Mouse (Mus musculus): ENCODE results near the gene Herpud2. TPM values are rescaled to one million over a fixed set of nuclear protein-coding genes. Genes with fewer than 3 reads are reported as not detected.

Herpud2 gene
- total and polyA plus RNA-seq, 3 experiments, result 4.2 to 16.2 (median 8.3) TPM

DNA sequence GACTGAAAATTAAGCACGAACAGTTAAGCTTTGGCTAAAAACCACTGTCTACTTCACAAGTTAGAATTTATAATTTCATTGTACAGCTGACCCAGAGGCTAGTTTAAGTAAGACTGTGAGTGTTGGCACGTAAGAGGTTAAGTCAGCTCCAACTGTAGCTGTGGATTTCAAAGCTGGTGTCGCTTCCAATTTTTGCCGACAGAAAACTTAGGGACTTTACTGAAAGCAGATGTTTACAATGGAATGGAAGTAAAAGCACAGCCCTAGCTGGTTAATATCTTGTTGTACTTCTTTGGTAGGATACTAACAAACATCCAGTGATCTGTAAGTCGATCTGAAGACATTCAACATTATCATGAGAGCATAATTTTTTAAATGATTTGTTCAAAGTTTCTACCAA lies 23.0 kb upstream of the Herpud2 start:
- H3K27me3 ChIP-seq (replicated peaks), result no peaks in the 10 kb centered on the region
- no peak for DNase-seq (ENCODE audit: extremely low read depth)
- in situ Hi-C loops (cut with MboI; ENCODE audit: low pct_ligation_motif_present, low pct_unique_long_range_greater_than_20kb, low sequenced_read_pairs), result loop anchor here (10.0 kb wide), 2 partner anchors 70 to 410 kb away; no protein-coding TSS in a partner anchor
- peak overlapping the region; percentile 51; the same call in 1 of the 2 replicates for H3K4me2 ChIP-seq (ENCODE audit: insufficient read depth, low read depth, poor library complexity, severe bottlenecking)
- H3K4me1 ChIP-seq (ENCODE audit: control insufficient read depth in 1 of 2, insufficient read depth in 2 of 2), result peaks cover 5 to 25% of the 10 kb centered on the region in 2 experiments; a peak in 3 of 4 replicates
- H3K36me3 ChIP-seq (replicated peaks in 1 of 2; ENCODE audit: control insufficient read depth in 1 of 2, insufficient read depth in 1 of 2, low read length in 1 of 2), result no peaks in the 10 kb centered on the region
- no peaks in the 10 kb centered on the region for H3K79me2 ChIP-seq (replicated peaks; ENCODE audit: control insufficient read depth, extremely low read depth, insufficient read depth, poor library complexity, severe bottlenecking)
- H3K9me3 ChIP-seq (replicated peaks; ENCODE audit: low read length), result no peaks in the 10 kb centered on the region
- TF ChIP-seq ZMIZ1 (IDR thresholded peaks at IDR 0.05; ENCODE audit: low read depth, low read length) (no peak), POLR2AphosphoS2 (IDR thresholded peaks at IDR 0.05; ENCODE audit: low read depth, low read length) (no peak), IRF4 (IDR thresholded peaks at IDR 0.05; ENCODE audit: low read depth, low read length) (no peak), KAT2A (IDR thresholded peaks at IDR 0.05; ENCODE audit: insufficient replicate concordance, low read length) (no peak), USF1 (IDR thresholded peaks at IDR 0.05; ENCODE audit: low read depth, low read length) (no peak), MXI1 (IDR thresholded peaks at IDR 0.05; ENCODE audit: low read depth, low read length) (no peak), SIN3A (IDR thresholded peaks at IDR 0.05; ENCODE audit: low read length) (no peak), JUND (conservative IDR thresholded peaks at IDR 0.05; ENCODE audit: low read depth, low read length) (no peak), HCFC1 (IDR thresholded peaks at IDR 0.05; ENCODE audit: low read depth, low read length) (no peak), ELF1 (IDR thresholded peaks at IDR 0.05; ENCODE audit: low read depth, low read length) (no peak), MAZ (IDR thresholded peaks at IDR 0.05; ENCODE audit: low read depth, low read length) (no peak), ETS1 (conservative IDR thresholded peaks at IDR 0.05; ENCODE audit: low read depth, low read length) (no peak), PAX5 (IDR thresholded peaks at IDR 0.05; ENCODE audit: low read length) (no peak), RCOR1 (conservative IDR thresholded peaks at IDR 0.05; ENCODE audit: low read depth, low read length) (no peak), EP300 (IDR thresholded peaks at IDR 0.05; ENCODE audit: low read length) (no peak), USF2 (conservative IDR thresholded peaks at IDR 0.05; ENCODE audit: low read depth, low read length) (no peak)
- H3K4me3 ChIP-seq (replicated peaks in 1 of 3; ENCODE audit: low read depth in 2 of 3, low read length in 2 of 3, poor library complexity in 1 of 3), result no peak overlapping the region
- H3K9ac ChIP-seq (ENCODE audit: insufficient read depth, low read depth), result peak overlapping the region; percentile 1
- no peak overlapping the region for H3K27ac ChIP-seq (ENCODE audit: insufficient read depth, low read depth)
- dilution Hi-C loops (cut with MboI; ENCODE audit: extremely low pct_ligation_motif_present, extremely low pct_unique_long_range_greater_than_20kb, low sequenced_read_pairs), result no loop called here

GRCm38 (mm10) chr9:25173171-25173570 lies 21.6 kb upstream of the Herpud2 start:
- peaks cover 5 to 25% of the 10 kb centered on the region in 2 experiments; a peak in 3 of 4 replicates for H3K4me1 ChIP-seq (ENCODE audit: control insufficient read depth in 1 of 2, insufficient read depth in 2 of 2)
- H3K27ac ChIP-seq (ENCODE audit: insufficient read depth, low read depth), result no peak overlapping the region
- H3K9ac ChIP-seq (ENCODE audit: insufficient read depth, low read depth), result no peak overlapping the region
- TF ChIP-seq TCF12 (IDR thresholded peaks at IDR 0.05; ENCODE audit: low read depth, low read length) (no peak), KAT2A (IDR thresholded peaks at IDR 0.05; ENCODE audit: insufficient replicate concordance, low read length) (no peak)
- H3K27me3 ChIP-seq (replicated peaks), result no peaks in the 10 kb centered on the region
- H3K79me2 ChIP-seq (replicated peaks; ENCODE audit: control insufficient read depth, extremely low read depth, insufficient read depth, poor library complexity, severe bottlenecking), result no peaks in the 10 kb centered on the region
- in situ Hi-C loops (cut with MboI; ENCODE audit: low pct_ligation_motif_present, low pct_unique_long_range_greater_than_20kb, low sequenced_read_pairs) (loop anchor here (10.0 kb wide), 2 partner anchors 72 to 412 kb away; no protein-coding TSS in a partner anchor), dilution Hi-C loops (cut with MboI; ENCODE audit: extremely low pct_ligation_motif_present, extremely low pct_unique_long_range_greater_than_20kb, low sequenced_read_pairs) (no loop called here)
- no peaks in the 10 kb centered on the region for H3K9me3 ChIP-seq (replicated peaks; ENCODE audit: low read length)
- no peak overlapping the region for H3K4me2 ChIP-seq (ENCODE audit: insufficient read depth, low read depth, poor library complexity, severe bottlenecking)
- no peak for DNase-seq (ENCODE audit: extremely low read depth)
- no peak overlapping the region for H3K4me3 ChIP-seq (replicated peaks in 1 of 3; ENCODE audit: low read depth in 2 of 3, low read length in 2 of 3, poor library complexity in 1 of 3)
- H3K36me3 ChIP-seq (replicated peaks in 1 of 2; ENCODE audit: control insufficient read depth in 1 of 2, insufficient read depth in 1 of 2, low read length in 1 of 2), result no peaks in the 10 kb centered on the region
